In genomic region chr12:13147251-13147650, GRCm38 (mm10) we compare ENCODE assay signal across 18 mouse cellular contexts.
"Had no signal": no experiment of that assay in that cellular context is flagged by ENCODE, and none has a peak within 500 bp of the region (broad histone marks: within the 10 kb centered on the region; RNA-seq: fewer than 3 reads in every experiment).

No protein-coding gene starts in this region.

- H3K27ac ChIP-seq: midbrain, embryonic 10.5 days; midbrain, embryonic 12.5 days; neural tube, embryonic 13.5 days; neural tube, embryonic 15.5 days had no signal

- DNase-seq: lung, embryonic 14.5 days; lung, postnatal 10 days; lung, postnatal 4 days; midbrain, embryonic 14.5 days; retina, postnatal 1 day; right cerebral cortex, adult 18-20 months; right cerebral cortex, postnatal 25 days; right cerebral cortex, postnatal 4 days; spleen, adult 18-20 months; thymus, adult 18-20 months; thymus, postnatal 14 days; thymus, postnatal 36 days had no signal

- H3K36me3 ChIP-seq: midbrain, embryonic 10.5 days; midbrain, embryonic 12.5 days; neural tube, embryonic 13.5 days; neural tube, embryonic 15.5 days had no signal

- H3K4me1 ChIP-seq: midbrain, embryonic 10.5 days; midbrain, embryonic 12.5 days; neural tube, embryonic 13.5 days had no signal

- H3K9ac ChIP-seq: lung, embryonic 14.5 days; midbrain, embryonic 12.5 days; neural tube, embryonic 13.5 days; neural tube, embryonic 15.5 days had no signal

- H3K9me3 ChIP-seq: midbrain, embryonic 10.5 days; midbrain, embryonic 12.5 days; neural tube, embryonic 13.5 days; neural tube, embryonic 15.5 days had no signal

- H3K4me3 ChIP-seq: midbrain, embryonic 10.5 days; midbrain, embryonic 12.5 days; myocyte; neural tube, embryonic 13.5 days; neural tube, embryonic 15.5 days had no signal

- H3K4me2 ChIP-seq: lung, embryonic 14.5 days; midbrain, embryonic 12.5 days; neural tube, embryonic 13.5 days; neural tube, embryonic 15.5 days had no signal

- H3K27me3 ChIP-seq: midbrain, embryonic 12.5 days; neural tube, embryonic 13.5 days; neural tube, embryonic 15.5 days had no signal

- ATAC-seq: midbrain, embryonic 16.5 days had no signal
